Mouse (Mus musculus): ENCODE data around the gene Muc13.

The Muc13 gene

DNA sequence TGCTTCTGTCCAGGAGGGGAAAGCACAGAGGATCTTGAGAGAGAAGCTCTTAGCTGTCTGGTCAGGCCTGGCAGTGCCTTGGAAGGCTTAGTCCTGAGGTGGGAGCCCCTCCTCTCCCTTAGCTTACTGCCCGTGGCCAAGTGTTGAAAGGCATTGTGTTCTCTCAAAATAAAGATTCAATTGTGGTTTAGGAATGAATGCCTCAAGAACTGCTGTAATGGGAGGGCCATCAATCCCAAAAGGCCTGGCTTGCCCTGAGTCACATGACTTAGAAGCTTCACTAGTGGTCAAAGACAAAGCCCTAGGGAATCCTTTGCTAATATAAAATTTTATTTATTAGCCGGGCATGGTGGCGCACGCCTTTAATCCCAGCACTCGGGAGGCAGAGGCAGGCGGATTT lies 30.8 kb downstream of the Muc13 start:
- DNase-seq (ENCODE audit: low read depth, low spot score) = no peak

DNA sequence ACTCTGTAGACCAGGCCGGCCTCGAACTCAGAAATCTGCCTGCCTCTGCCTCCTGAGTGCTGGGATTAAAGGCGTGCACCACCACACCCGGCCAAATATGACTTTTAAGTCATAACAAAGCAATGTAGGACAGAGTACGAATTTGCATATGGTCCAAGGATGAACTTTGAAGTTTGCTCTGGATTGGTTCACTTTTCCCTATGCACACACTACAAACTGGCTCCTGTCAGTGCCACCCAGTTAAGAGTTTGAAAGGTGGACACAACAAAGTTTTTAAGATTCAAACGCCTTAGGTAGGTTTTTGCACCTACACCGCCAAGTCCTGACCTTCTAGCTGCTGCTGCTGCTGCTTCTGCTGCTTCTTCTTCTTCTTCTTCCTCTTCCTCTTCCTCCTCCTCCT lies 34.7 kb downstream of the Muc13 start:
- no peak for DNase-seq (ENCODE audit: low read depth, low spot score)

DNA sequence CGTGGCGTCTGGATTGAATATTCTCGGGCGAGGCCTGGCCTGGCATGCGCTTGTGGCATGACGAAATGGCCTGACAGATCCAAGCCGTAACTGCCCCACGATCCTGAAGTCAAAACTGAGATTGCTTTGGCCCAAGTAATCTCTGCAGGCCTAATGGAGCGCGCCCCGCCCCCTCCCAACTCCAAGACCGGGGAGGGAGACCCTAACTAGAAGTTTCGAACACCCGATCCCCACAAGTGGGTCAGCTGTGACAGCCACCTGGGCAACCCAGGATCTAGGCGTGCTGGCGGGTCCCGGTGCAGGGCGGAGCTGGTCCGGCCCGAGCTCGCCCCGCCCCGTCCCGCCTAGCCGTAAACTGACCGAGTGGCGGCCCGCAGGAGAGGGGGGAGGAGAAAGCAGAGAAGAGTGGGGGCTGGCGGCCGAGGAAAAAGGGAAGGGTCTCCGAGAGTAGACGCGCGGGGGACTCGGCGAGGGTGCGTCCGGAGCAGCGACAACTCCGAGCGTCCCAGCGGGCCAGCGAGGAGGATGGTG lies 35.5 kb downstream of the Muc13 start, which contains the start of gene Itgb5:
Gene Itgb5, plus strand, starts transcription at position 365 of the 531 bp plus-strand sequence.
- DNase-seq (ENCODE audit: low read depth, low spot score) = no peak

- no peak for DNase-seq (ENCODE audit: low read depth, low spot score)
Measured at GRCm38 (mm10) chr16:33829842-33830511, 36.1 kb downstream of the Muc13 start.

DNA sequence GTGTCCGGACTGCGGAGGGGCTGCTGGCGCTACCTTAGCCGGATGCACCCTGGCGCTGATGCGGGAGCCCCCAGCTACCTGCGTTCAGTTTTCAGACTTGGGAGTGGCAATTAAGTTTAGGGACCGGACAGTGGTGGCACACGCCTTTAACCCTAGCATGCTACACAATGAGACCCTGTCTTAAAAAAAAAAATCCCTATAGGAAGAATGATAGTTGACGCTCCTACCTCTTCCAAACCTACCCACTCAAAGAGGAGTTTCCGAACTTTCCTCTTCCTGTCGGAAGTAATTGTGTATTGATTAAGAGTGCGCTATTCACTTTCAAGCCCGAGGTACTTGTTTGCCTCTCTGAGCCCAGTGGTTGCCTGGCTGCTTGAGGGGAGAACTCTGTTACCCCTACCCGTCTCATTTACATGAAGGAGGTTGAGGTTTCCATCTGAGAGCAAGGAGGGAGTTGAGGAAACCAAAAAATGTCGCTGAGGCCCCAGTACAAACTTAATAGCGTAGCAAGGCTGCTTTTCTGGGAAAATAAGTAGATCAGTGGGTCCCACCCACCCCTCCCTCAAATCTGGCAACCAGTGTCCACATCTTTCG lies 36.8 kb downstream of the Muc13 start:
- DNase-seq (ENCODE audit: low read depth, low spot score) = no peak

DNA sequence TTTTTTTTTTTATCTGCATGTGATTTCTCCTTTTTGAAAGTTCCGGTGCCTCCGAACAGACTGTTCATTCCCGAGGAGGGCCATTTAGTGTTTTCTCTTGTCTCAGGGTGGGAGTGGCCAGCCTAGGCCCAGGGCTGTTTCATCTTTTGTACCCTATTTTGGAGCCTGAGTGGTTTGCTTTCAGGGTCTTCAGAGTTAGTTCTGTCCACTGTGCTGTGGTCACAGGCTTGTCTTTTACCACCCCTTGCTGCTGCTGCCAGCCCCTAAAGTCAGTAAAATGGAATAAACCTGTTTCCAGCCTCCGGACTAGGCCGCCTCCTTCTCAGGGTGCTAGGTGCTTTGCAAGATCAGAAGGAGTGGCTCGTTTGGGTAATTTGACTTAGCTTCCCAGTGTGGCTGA lies 38.2 kb downstream of the Muc13 start:
- no peak for DNase-seq (ENCODE audit: low read depth, low spot score)

- DNase-seq (ENCODE audit: low read depth, low spot score) = no peak
Measured at GRCm38 (mm10) chr16:33832728-33833428, 39.0 kb downstream of the Muc13 start.

DNA sequence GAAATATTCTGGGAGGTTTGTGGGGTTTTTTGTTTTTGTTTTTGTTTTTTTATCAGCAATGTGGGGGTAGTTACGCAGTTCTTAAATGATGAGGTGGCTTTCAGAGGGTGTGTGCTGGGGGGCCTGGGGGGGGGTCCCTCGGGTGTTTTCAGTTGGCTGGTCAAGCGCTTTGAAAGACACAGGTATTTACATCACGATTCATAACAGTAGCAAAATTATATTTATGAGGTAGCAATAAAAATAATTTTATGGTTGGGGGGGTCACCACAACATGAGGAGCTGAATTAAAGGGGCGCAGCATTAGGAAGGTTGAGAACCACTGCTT lies 39.6 kb downstream of the Muc13 start:
- DNase-seq (ENCODE audit: low read depth, low spot score) = no peak

GRCm38 (mm10) chr16:33833781-33834482 lies 40.1 kb downstream of the Muc13 start:
- DNase-seq (ENCODE audit: low read depth, low spot score) = no peak

- DNase-seq (ENCODE audit: low read depth, low spot score) = no peak
Measured at GRCm38 (mm10) chr16:33836676-33837075, 42.8 kb downstream of the Muc13 start.

DNA sequence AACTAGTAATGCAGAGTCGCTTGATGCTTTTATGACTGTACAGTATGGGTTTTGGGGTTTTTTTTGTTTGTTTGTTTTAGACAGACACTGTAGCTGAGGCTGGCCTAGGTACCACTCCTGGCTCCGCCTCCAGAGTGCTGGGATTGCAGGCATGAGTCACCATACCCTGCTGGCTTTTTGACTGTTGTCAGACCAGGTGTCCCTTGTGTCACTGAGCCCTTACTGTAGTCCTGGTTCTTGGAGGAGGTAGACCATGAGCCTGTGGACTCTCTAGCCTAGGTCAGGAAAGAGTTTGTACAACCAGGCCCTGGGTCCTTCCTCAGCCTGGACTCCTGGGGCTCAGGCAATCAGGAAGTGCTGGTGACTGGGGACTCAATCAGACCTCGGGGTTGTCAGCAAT lies 43.4 kb downstream of the Muc13 start:
- no peak for DNase-seq (ENCODE audit: low read depth, low spot score)

DNA sequence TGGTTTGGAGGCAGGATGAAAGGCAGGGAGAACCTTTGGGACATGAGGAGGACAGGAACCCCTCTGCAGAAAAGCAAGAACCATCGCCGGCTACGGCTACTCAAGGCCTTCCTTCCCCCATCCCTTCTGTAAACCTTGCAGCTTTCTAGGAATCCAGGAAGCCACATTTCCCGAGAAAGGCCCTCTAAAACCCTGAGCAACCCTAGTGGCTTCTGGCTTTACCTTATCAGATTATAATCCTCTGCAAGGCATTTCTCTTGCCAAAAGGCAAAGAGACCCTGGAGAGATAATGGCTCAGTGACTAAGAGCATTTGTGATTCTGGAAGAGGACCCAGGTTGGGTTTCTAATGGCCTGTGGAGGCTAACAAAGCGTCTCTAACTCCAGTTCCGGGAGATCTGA lies 46.8 kb downstream of the Muc13 start:
- no peak for DNase-seq (ENCODE audit: low read depth, low spot score)

DNA sequence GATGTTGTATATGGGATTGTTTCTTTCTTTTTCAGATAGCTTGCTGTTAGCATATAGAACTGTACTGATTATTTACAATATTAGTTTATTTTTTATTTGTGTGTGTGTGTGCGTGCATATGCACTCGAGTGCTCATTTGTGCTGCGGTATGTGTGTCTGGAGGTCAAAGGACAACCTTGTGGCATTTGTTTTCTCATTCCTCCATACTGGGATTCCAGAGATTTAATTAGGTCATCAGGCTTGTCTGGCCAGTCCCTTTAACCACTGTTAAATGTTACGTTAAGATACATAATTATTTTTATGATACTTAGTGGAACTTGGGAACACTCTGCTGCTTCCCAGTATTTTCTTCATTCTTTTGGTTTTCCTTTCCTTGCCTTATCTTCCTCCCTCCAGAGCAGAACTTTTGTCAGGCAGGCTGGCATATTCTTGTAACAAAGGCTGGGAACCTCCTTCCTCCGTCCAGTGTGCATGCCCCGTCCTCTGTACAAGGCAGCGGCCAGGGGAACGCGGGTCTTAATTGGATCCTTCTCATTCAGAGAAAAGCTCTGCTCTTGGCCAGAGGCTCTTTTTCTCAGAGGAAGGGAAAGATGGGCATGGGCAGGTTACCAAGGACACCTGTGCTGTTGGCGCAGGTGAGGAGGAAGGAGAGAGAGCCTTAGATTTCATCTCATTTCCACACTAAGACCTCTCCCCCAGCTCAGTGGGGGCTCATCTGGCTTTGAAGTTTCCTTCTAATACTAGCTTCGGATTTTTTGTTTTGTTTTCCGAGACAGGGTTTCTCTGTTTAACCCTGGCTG lies 48.4 kb downstream of the Muc13 start:
- DNase-seq (ENCODE audit: low read depth, low spot score) = no peak

- DNase-seq (ENCODE audit: low read depth, low spot score) = no peak
Measured at GRCm38 (mm10) chr16:33844150-33844611, 50.3 kb downstream of the Muc13 start.

- no peak for DNase-seq (ENCODE audit: low read depth, low spot score)
Measured at GRCm38 (mm10) chr16:33844866-33845265, 51.0 kb downstream of the Muc13 start.

- no peak for DNase-seq (ENCODE audit: low read depth, low spot score)
Measured at GRCm38 (mm10) chr16:33853271-33853670, 59.4 kb downstream of the Muc13 start.

- no peak for DNase-seq (ENCODE audit: low read depth, low spot score)
Measured at GRCm38 (mm10) chr16:33858766-33859165, 64.9 kb downstream of the Muc13 start.

GRCm38 (mm10) chr16:33859380-33859779 lies 65.5 kb downstream of the Muc13 start:
- no peak for DNase-seq (ENCODE audit: low read depth, low spot score)

DNA sequence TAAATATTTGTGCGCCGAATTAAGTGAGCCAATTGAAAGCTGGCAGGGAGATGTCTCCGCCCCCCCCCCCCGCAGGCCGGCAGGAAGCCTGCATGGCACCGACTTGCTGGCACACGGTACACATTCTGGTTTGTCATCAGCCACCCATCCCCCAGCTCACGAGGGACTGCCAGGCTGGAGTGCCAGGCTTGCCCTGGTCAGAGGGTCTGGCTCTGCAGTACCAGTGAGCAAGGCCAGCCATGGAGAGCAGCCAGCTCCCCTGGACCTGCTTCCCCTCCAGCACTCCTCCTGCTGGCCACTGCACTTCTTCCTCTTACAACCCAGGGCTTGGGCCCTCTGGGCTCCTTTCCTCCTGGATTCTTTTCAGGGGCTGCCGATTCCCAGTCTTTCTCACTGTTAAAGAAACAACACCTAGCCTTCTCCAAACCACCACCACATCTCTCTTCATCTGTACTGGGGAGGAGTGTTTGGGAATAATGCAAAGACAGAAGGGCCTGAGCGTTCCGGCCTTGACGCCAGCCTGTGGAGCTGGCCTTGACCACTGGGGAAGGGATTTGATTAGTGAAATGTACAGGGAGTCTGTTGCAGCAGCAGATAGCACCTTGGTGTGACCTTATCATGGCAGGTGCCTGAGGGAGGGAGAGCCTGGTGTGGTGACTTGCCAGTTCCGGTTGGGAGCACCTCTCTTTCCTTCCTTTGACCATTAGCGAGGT lies 66.3 kb downstream of the Muc13 start:
- DNase-seq (ENCODE audit: low read depth, low spot score) = no peak

- no peak for DNase-seq (ENCODE audit: low read depth, low spot score)
Measured at GRCm38 (mm10) chr16:33862406-33862805, 68.6 kb downstream of the Muc13 start.

Measured in c-Kit-negative CD71-positive TER-119-positive erythroid progenitor cells, embryonic 14.5 days (primary cell).